10 mouse cellular contexts compared by ENCODE assay signal in genomic region chr3:37757613-37758012, GRCm38 (mm10). TPM values are rescaled to one million over a fixed set of nuclear protein-coding genes. Genes with fewer than 3 reads are reported as not detected.
DNase-seq lines count a peak whose midpoint lies in the region; ATAC-seq and TF ChIP-seq lines count a peak whose summit lies in the region.
"Had no signal": no experiment of that assay in that cellular context is flagged by ENCODE, and none has a peak within 500 bp of the region (broad histone marks: within the 10 kb centered on the region; RNA-seq: fewer than 3 reads in every experiment).

No protein-coding gene starts in this region.

- 21% methylated on average over 4 of the region's 4 CpGs for WGBS in heart, embryonic 11.5 days (ENCODE audit: insufficient replicate concordance)
- 32% methylated on average over 4 of the region's 4 CpGs for WGBS in lung, embryonic 14.5 days
- WGBS in hindbrain, embryonic 13.5 days = 30% methylated on average over 4 of the region's 4 CpGs
- WGBS in liver, postnatal 0 days (ENCODE audit: insufficient replicate concordance) = 34% methylated on average over 4 of the region's 4 CpGs

- TF ChIP-seq CTCF in lung, embryonic 14.5 days (IDR thresholded peaks at IDR 0.05; ENCODE audit: low read depth) = no peak
- TF ChIP-seq CTCF in liver, postnatal 0 days (IDR thresholded peaks at IDR 0.05; ENCODE audit: low read depth) = no peak

- H3K4me3 ChIP-seq in heart, embryonic 11.5 days (ENCODE audit: low read depth, low read length) = no peak overlapping the region
- H3K4me3 ChIP-seq in lung, embryonic 14.5 days (ENCODE audit: low read depth, low read length) = no peak overlapping the region
- H3K4me3 ChIP-seq in hindbrain, embryonic 13.5 days = no peak overlapping the region
- no peak overlapping the region for H3K4me3 ChIP-seq in liver, postnatal 0 days (ENCODE audit: low read depth, low read length)
- H3K4me3 ChIP-seq: left cerebral cortex, adult 2 months; limb, embryonic 15.5 days had no signal

- peak overlapping the region; percentile 62 for H3K4me2 ChIP-seq in heart, embryonic 11.5 days
- peak overlapping the region; percentile 50; the same call in 1 of the 2 replicates for H3K4me2 ChIP-seq in lung, embryonic 14.5 days
- no peak overlapping the region for H3K4me2 ChIP-seq in hindbrain, embryonic 13.5 days
- H3K4me2 ChIP-seq in liver, postnatal 0 days (ENCODE audit: low read depth, low read length) = peak overlapping the region; percentile 49; the same call in 1 of the 2 replicates
- H3K4me2 ChIP-seq: limb, embryonic 15.5 days had no signal

- intact Hi-C loops in heart, postnatal 25 days (cut with DNase I) = loop anchor here (2.0 to 5.0 kb wide), 2 partner anchors 117 to 170 kb away; no protein-coding TSS in a partner anchor

- no peak overlapping the region for H3K27ac ChIP-seq in heart, embryonic 11.5 days (ENCODE audit: low read depth, low read length)
- no peak overlapping the region for H3K27ac ChIP-seq in lung, embryonic 14.5 days (ENCODE audit: low read depth)
- H3K27ac ChIP-seq in hindbrain, embryonic 13.5 days = no peak overlapping the region
- peak overlapping the region; percentile 91 for H3K27ac ChIP-seq in liver, postnatal 0 days (ENCODE audit: low read depth)
- H3K27ac ChIP-seq: limb, embryonic 15.5 days had no signal

- H3K36me3 ChIP-seq in heart, embryonic 11.5 days (ENCODE audit: control insufficient read depth, insufficient read depth, low read length) = no peaks in the 10 kb centered on the region
- H3K36me3 ChIP-seq in lung, embryonic 14.5 days (ENCODE audit: insufficient read depth) = no peaks in the 10 kb centered on the region
- H3K36me3 ChIP-seq in hindbrain, embryonic 13.5 days = no peaks in the 10 kb centered on the region
- no peaks in the 10 kb centered on the region for H3K36me3 ChIP-seq in liver, postnatal 0 days (replicated peaks; ENCODE audit: insufficient read depth, low read length)
- H3K36me3 ChIP-seq: limb, embryonic 15.5 days had no signal

- TF ChIP-seq EP300 in liver, postnatal 0 days (IDR thresholded peaks at IDR 0.05; ENCODE audit: low read depth) = no peak

- H3K9me3 ChIP-seq in heart, embryonic 11.5 days (replicated peaks; ENCODE audit: control insufficient read depth, low read length) = no peaks in the 10 kb centered on the region
- no peaks in the 10 kb centered on the region; the same call in 1 of the 2 replicates for H3K9me3 ChIP-seq in lung, embryonic 14.5 days (ENCODE audit: low read depth, low read length)
- peaks cover 6% of the 10 kb centered on the region; the same call in 1 of the 2 replicates for H3K9me3 ChIP-seq in hindbrain, embryonic 13.5 days
- H3K9me3 ChIP-seq in liver, postnatal 0 days (ENCODE audit: low read length) = no peaks in the 10 kb centered on the region; the same call in 1 of the 2 replicates
- H3K9me3 ChIP-seq: limb, embryonic 15.5 days had no signal

- H3K27me3 ChIP-seq in heart, embryonic 11.5 days (ENCODE audit: control insufficient read depth, insufficient read depth, low read length) = no peaks in the 10 kb centered on the region; the same call in 1 of the 2 replicates
- no peaks in the 10 kb centered on the region for H3K27me3 ChIP-seq in lung, embryonic 14.5 days (ENCODE audit: insufficient read depth, low read length)
- H3K27me3 ChIP-seq in hindbrain, embryonic 13.5 days = no peaks in the 10 kb centered on the region
- H3K27me3 ChIP-seq in liver, postnatal 0 days (ENCODE audit: insufficient read depth, low read length) = no peaks in the 10 kb centered on the region
- H3K27me3 ChIP-seq: limb, embryonic 15.5 days had no signal

- ATAC-seq in heart, embryonic 11.5 days (replicated peaks; ENCODE audit: insufficient number of reproducible peaks, low FRiP score, low TSS enrichment) = no peak
- ATAC-seq in lung, embryonic 14.5 days (ENCODE audit: insufficient read depth) = no peak
- 0 out of 2 replicates have a peak, but pooled peaks have one; percentile 48 for ATAC-seq in hindbrain, embryonic 13.5 days (ENCODE audit: low FRiP score)
- ATAC-seq in liver, postnatal 0 days = no peak
- no peak for ATAC-seq in megakaryocyte progenitor cell, adult 5-6 weeks (replicated peaks; ENCODE audit: poor library complexity)

- H3K4me1 ChIP-seq in heart, embryonic 11.5 days (ENCODE audit: control insufficient read depth, insufficient read depth, low read length) = peaks cover 3% of the 10 kb centered on the region
- H3K4me1 ChIP-seq in lung, embryonic 14.5 days (ENCODE audit: insufficient read depth) = no peaks in the 10 kb centered on the region; the same call in 1 of the 2 replicates
- H3K4me1 ChIP-seq in hindbrain, embryonic 13.5 days (replicated peaks) = peaks cover 14% of the 10 kb centered on the region
- peaks cover 19% of the 10 kb centered on the region for H3K4me1 ChIP-seq in liver, postnatal 0 days (ENCODE audit: insufficient read depth)

- no peak for DNase-seq in heart, postnatal 25 days (ENCODE audit: low spot score)
- no peak for DNase-seq in lung, embryonic 14.5 days
- no peak for DNase-seq in lung, adult 18-20 months
- DNase-seq in liver, postnatal 0 days = no peak
- no peak for DNase-seq in adrenal gland, adult (ENCODE audit: inconsistent age in 2 of 2, low spot score in 1 of 2)

- no peak overlapping the region for H3K9ac ChIP-seq in heart, embryonic 11.5 days (ENCODE audit: low read depth, low read length)
- no peak overlapping the region for H3K9ac ChIP-seq in lung, embryonic 14.5 days
- no peak overlapping the region for H3K9ac ChIP-seq in hindbrain, embryonic 13.5 days
- H3K9ac ChIP-seq in liver, postnatal 0 days (replicated peaks) = no peak overlapping the region
- H3K9ac ChIP-seq: limb, embryonic 15.5 days had no signal

RNA-seq across cellular contexts. Expression of gene Gm5148, which starts 33.3 kb away (rescaled TPM):
- polyA plus RNA-seq in heart, embryonic 11.5 days (2014; fragmentation: Nextera tagmentation; extraction: Ambion mirVana) = 1.4 and 3.7 TPM in 2 replicates
- not detected for total RNA-seq in heart, postnatal 25 days (2021)
- polyA plus RNA-seq in lung, embryonic 14.5 days (2014; fragmentation: Nextera tagmentation; extraction: Ambion mirVana) = 6.6 and 6.7 TPM in 2 replicates
- 8.5 and 10.7 TPM in 2 replicates for polyA plus RNA-seq in hindbrain, embryonic 13.5 days (2015; fragmentation: Nextera tagmentation; extraction: Ambion mirVana)
- 3.0 and 4.1 TPM in 2 replicates for polyA plus RNA-seq in liver, postnatal 0 days (2015; fragmentation: Nextera tagmentation; extraction: Ambion mirVana)
- total RNA-seq in megakaryocyte progenitor cell, adult 5-6 weeks (2015) = 0.39 and 0.52 TPM in 2 replicates
- total RNA-seq in megakaryocyte progenitor cell, adult 5-6 weeks (2017) = 20.9 and 25.2 TPM in 2 replicates
